In the genomic region with DNA sequence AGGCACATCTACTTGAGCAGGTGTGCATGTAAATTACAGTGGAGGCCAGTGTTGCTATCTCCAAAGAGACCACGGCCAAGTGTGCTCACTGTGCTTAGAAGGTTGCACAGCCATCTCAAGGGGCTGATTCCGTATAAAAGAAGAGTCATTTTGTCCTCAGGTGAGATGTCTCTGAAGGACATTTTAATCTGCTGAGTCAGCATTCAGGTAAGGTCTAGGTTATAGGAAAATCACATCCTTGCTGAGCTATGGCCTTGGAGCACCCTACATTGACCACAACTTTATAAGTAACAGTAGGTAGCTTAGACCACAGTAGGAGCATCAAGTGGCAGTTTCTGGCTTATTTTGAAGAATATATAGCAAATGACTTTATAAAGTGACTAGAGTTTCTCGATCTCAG, we compare ENCODE assay signal across 16 mouse cellular contexts.
"Had no signal": no experiment of that assay in that cellular context is flagged by ENCODE, and none has a peak within 500 bp of the region (broad histone marks: within the 10 kb centered on the region; RNA-seq: fewer than 3 reads in every experiment).

No protein-coding gene starts in this region.

- H3K9ac ChIP-seq: neural tube, embryonic 13.5 days; neural tube, embryonic 15.5 days; stomach, embryonic 15.5 days had no signal

- H3K27ac ChIP-seq: neural tube, embryonic 13.5 days; neural tube, embryonic 15.5 days; stomach, embryonic 15.5 days; stomach, postnatal 0 days had no signal

- H3K4me1 ChIP-seq: neural tube, embryonic 13.5 days; neural tube, embryonic 15.5 days; stomach, embryonic 15.5 days had no signal

- H3K4me3 ChIP-seq: neural tube, embryonic 13.5 days; neural tube, embryonic 15.5 days; stomach, embryonic 15.5 days had no signal

- H3K27me3 ChIP-seq: neural tube, embryonic 13.5 days; neural tube, embryonic 15.5 days; stomach, embryonic 15.5 days had no signal

- DNase-seq: retina, postnatal 1 day; right cerebral cortex, adult 18-20 months; right cerebral cortex, postnatal 14 days; right cerebral cortex, postnatal 25 days; right cerebral cortex, postnatal 4 days; spleen, adult 18-20 months; thymus, adult 18-20 months; thymus, adult 2 months; thymus, postnatal 14 days; thymus, postnatal 25 days; thymus, postnatal 36 days; thymus, postnatal 4 days had no signal

- H3K4me2 ChIP-seq: neural tube, embryonic 13.5 days; neural tube, embryonic 15.5 days; stomach, embryonic 15.5 days had no signal

- H3K9me3 ChIP-seq: neural tube, embryonic 13.5 days; neural tube, embryonic 15.5 days; stomach, embryonic 15.5 days had no signal

- H3K36me3 ChIP-seq: neural tube, embryonic 13.5 days; neural tube, embryonic 15.5 days; stomach, embryonic 15.5 days had no signal
